ENCODE assay signal across 22 mouse cellular contexts in the genomic region with DNA sequence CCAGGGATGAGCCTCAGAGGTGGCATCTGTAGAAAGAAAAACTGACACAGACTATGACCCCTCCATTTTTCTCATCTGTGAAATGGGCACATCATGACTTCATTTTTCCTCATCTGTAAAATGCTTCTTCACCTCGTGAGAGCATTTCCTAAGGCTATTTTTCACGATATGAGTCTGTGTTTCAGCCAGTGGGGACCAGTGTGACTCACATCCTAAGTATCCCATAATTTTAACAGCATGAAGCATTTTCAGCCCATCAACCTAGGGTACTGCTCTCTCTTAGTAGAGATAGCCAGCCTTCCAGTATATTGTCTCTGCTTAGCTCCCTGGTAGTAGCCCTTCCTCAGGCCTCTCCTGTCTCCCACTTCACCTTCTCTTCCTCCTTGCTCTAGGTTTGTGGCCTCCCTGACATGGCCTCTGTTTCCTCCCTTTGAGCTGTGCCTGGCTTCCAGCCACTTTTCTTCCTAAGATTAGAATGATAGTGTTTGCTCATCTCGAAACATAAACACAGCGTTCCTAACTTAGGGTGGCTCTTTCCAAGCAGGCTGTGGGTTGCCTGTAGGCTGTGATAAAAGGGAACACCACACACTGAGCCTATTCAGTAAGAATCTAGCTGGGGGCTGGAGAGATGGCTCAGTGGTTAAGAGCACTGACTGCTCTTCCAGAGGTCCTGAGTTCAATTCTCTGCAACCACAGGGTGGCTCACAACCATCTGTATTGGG. TPM values are rescaled to one million over a fixed set of nuclear protein-coding genes. Genes with fewer than 3 reads are reported as not detected.
DNase-seq lines count a peak whose midpoint lies in the region; ATAC-seq lines count a peak whose summit lies in the region.
"Had no signal": no experiment of that assay in that cellular context is flagged by ENCODE, and none has a peak within 500 bp of the region (broad histone marks: within the 10 kb centered on the region; RNA-seq: fewer than 3 reads in every experiment).

No protein-coding gene starts in this region.

- no peak for ATAC-seq in heart, embryonic 11.5 days (replicated peaks; ENCODE audit: insufficient number of reproducible peaks, low FRiP score, low TSS enrichment)
- ATAC-seq: activated CD4-positive, CD25-positive, alpha-beta regulatory T cell, adult 4 months; forebrain, embryonic 16.5 days; hindbrain, embryonic 16.5 days; midbrain, embryonic 15.5 days had no signal

- no peak for DNase-seq in heart, postnatal 10 days
- peak; percentile 87 for DNase-seq in 3T3-L1 (ENCODE audit: low read depth, low spot score)
- peak; percentile 50 for DNase-seq in brain, adult 2 months (ENCODE audit: low read depth, low spot score)
- peak; percentile 67 for DNase-seq in lung, postnatal 25 days (ENCODE audit: low spot score)
- no peak for DNase-seq in layer of hippocampus, postnatal 36 days
- DNase-seq in gastrocnemius, postnatal 25 days, result no peak
- DNase-seq in kidney, postnatal 14 days, result no peak
- DNase-seq: adrenal gland, postnatal 14 days; cerebellum, adult 11-12 months; cerebellum, postnatal 25 days; embryo, embryonic 11 days; heart, postnatal 4 days; kidney, postnatal 4 days; thymus, postnatal 36 days had no signal

- H3K27me3 ChIP-seq in heart, embryonic 11.5 days (ENCODE audit: control insufficient read depth, insufficient read depth, low read length), result no peaks in the 10 kb centered on the region
- H3K27me3 ChIP-seq: midbrain, embryonic 15.5 days had no signal

- H3K4me2 ChIP-seq in heart, embryonic 11.5 days, result no peak overlapping the region
- H3K4me2 ChIP-seq: liver, embryonic 11.5 days; midbrain, embryonic 15.5 days had no signal

- H3K4me1 ChIP-seq in heart, embryonic 11.5 days (ENCODE audit: control insufficient read depth, insufficient read depth, low read length), result peaks cover 29% of the 10 kb centered on the region

- no peaks in the 10 kb centered on the region for H3K36me3 ChIP-seq in heart, embryonic 11.5 days (ENCODE audit: control insufficient read depth, insufficient read depth, low read length)
- H3K36me3 ChIP-seq: midbrain, embryonic 15.5 days had no signal

- WGBS in heart, embryonic 11.5 days (ENCODE audit: insufficient replicate concordance), result 55% methylated on average over 4 of the region's 4 CpGs

- H3K27ac ChIP-seq in heart, embryonic 11.5 days (ENCODE audit: low read depth, low read length), result peak overlapping the region; percentile 30; the same call in 1 of the 2 replicates
- H3K27ac ChIP-seq: midbrain, embryonic 15.5 days had no signal

- intact Hi-C loops in heart, postnatal 10 days (cut with DNase I), result no loop called here

- H3K9ac ChIP-seq in heart, embryonic 11.5 days (ENCODE audit: low read depth, low read length), result no peak overlapping the region
- H3K9ac ChIP-seq: midbrain, embryonic 15.5 days had no signal

- H3K9me3 ChIP-seq in heart, embryonic 11.5 days (replicated peaks; ENCODE audit: control insufficient read depth, low read length), result no peaks in the 10 kb centered on the region
- H3K9me3 ChIP-seq: midbrain, embryonic 15.5 days had no signal

- no peak overlapping the region for H3K4me3 ChIP-seq in heart, embryonic 11.5 days (ENCODE audit: low read depth, low read length)
- H3K4me3 ChIP-seq: midbrain, embryonic 15.5 days; myocyte had no signal

RNA-seq across cellular contexts. Expression of gene Cpne5, which starts 57.4 kb away (rescaled TPM):
- 24.0 and 28.8 TPM in 2 replicates for polyA plus RNA-seq in heart, embryonic 11.5 days (2014; fragmentation: Nextera tagmentation; extraction: Ambion mirVana)
- total RNA-seq in heart, postnatal 10 days (2021), result 1 to 10 TPM; 2.7 to 5.7 TPM
- 10 to 100 TPM; 30.4 to 31.7 TPM for total RNA-seq in layer of hippocampus, postnatal 36 days (2021)
- total RNA-seq in gastrocnemius, postnatal 25 days (2021), result under 1 TPM in 1 of 2 experiments, not detected in 1; 0.13 TPM
- total RNA-seq: gastrocnemius, adult 18-20 months had no signal

Comparison
In these comparisons a context has a peak if more than half of its experiments do, and no peak if none do; other contexts are left out.
1. DNase-seq: peak in 3T3-L1 (single experiment), brain, adult 2 months (single experiment) and lung, postnatal 25 days (single experiment); none in heart, postnatal 10 days (0 of 2), layer of hippocampus, postnatal 36 days (0 of 2), gastrocnemius, postnatal 25 days (single experiment) and kidney, postnatal 14 days (single experiment).
2. RNA of gene Cpne5, which starts 57.4 kb away (total RNA-seq): 30.4 to 31.7 TPM in layer of hippocampus, postnatal 36 days; 2.7 to 5.7 TPM in heart, postnatal 10 days and 0.13 TPM in gastrocnemius, postnatal 25 days; every median in the first group is over 4 times any median in the second.